Mouse (Mus musculus) cerebellum, postnatal 10 days (tissue): Measurements from ENCODE around the gene Agrn.
A peak's percentile ranks its signal among the peaks of the same experiment; 100 is the strongest.
"Not testable (repeated sequence)": the region's sequence is repeated elsewhere in the genome, so short reads cannot be mapped to it uniquely, and the experiment has no call there.

ENCODE experiments used
- DNase-seq, 2 experiments: peaks; one replicate each; pipeline ENCODE4 v3.0.0; 2021; ENCODE audit warnings: mixed read lengths in 2 of 2

The Agrn gene

GRCm38 (mm10) chr4:156200623-156201475, 3.6 kb upstream of the Agrn start, which contains the start of gene Isg15:
TSS of gene Isg15 (minus strand) at chr4:156200818.
- DNase-seq, result no peak

DNA sequence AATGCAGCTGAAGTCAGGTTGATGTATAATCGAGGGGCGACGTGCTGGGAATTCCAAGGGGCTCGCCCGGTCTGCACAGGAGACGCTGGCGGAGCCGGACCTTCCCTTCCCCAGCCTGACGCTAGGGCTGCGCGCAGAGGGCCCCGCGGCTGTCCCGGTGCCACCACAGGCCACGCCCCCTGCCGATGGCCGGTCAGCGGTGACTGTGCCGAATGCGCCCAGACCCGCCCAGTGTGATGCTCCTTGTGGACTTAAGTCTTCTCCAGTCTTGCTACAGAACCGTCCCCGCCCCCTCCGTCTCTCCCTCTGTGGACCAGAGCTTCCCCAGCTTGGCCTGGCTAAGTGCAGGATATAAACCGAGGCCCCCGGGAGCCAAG, 529 bp upstream of the Agrn start:
- DNase-seq, result peak; percentile 93 to 94

GRCm38 (mm10) chr4:156195927-156196870, 1.1 kb downstream of the Agrn start:
- peak; percentile 68 to 79 for DNase-seq

DNA sequence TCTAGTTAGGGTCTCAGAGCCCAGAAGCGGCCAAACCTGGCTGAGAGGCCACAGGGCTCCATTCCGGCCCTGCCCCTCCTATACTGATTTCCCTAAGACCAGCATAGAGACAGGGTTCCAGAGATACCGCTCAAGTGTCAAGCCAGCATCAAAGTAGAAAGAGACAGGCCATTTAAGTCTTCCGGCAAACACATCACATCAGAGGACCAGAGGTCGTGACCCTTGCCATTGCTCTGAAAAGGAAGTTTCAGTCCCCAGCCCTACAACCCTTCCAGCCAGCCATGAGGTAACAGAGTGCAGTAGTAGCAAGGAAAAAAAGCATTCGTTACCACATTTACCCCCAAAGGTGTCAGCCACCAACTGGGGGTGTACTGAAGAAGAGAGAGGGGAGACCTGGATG, 2.9 kb downstream of the Agrn start:
- DNase-seq, result no peak

GRCm38 (mm10) chr4:156193906-156194305, 3.4 kb downstream of the Agrn start:
- DNase-seq, result no peak

DNA sequence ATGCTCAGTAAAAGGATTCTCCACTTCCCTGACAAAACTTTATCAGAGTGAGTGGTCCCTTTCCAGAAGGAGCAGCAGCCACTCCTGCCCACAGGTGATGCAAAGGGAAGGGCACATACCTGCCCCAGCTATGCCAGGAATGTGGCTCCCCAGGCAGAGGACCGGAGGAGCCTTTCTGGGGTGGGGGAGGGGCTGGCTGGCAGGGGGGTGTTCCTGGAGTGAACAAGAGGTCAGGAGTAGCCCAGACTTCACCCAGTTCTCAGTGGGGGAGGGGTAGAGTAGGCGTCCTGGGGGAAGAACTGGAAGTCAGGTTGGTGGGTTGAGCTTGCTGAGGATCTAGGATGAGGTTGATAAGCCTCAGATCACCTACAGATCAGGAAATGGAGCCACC, 4.1 kb downstream of the Agrn start:
- DNase-seq, result peak in 1 of 2 experiments; percentile 26

DNA sequence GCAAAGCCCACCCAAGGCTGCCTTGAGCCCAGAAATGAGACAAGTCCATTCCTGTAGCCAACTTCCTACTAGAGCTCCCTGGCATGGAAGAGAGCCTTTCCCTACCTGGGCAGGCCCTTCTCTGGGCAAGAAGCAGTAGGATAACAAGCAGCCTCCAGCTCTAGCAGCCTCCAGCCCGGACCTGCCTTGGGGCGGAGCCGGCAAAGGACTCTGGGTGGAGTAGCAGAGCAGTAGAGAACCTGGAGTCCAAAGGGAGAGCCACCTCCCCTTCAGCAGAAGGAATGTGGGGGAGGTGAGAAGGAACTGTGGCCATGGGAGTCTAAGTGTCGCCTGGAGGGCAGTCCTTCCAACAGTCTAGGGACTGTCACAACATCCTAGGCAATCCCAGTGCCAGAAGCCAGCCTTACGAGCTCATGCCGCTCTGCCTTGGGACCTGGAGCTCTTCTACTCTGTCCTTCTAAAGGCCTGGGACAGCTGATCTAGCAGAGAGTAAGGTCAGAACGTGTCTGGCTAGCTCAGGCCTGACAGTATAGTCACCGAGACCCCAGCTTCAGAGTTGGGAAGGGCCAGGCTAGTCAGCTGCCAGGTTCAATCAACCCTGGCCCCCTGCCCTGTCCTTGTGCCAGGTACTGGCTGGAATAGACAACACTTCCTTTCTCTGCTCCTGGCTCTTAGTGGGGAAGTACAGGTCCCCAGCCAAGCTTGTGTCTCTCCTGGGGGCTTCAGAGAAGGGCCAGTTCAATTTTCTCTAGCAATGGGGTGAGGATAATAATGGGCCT, 4.7 kb downstream of the Agrn start:
- peak; percentile 91 to 94 for DNase-seq

- DNase-seq, result peak; percentile 74 to 75
Measured at GRCm38 (mm10) chr4:156188811-156189323, 8.4 kb downstream of the Agrn start.

- no peak for DNase-seq
Measured at GRCm38 (mm10) chr4:156188162-156188810, 9.0 kb downstream of the Agrn start.

- peak; percentile 60 to 67 for DNase-seq
Measured at GRCm38 (mm10) chr4:156185950-156186850, 11.1 kb downstream of the Agrn start.

DNA sequence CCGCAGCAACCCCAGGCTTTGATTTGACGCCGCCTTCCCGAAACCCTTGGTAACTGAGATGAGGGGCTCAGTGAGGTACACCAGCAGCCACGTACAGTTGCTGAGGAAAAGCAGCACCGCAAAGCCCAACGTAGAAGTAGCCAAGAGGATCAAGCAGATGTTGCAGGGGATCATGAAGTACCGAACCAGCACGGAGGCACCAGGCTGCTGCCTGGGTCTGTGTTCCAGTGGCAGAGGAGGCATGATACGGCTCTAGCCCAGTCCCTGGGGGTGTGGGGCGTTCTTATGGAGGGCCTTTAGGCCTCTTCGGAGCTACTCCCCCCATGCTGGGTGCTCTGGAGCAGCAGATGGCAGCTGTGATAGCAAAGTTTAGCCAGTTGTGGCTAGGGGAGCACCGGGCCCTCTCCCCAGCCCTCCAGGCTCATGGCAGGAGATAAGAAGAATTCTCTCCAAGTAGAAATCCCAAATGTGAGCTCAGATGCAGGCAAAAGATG, 11.8 kb downstream of the Agrn start:
- DNase-seq, result peak; percentile 31 to 39

DNA sequence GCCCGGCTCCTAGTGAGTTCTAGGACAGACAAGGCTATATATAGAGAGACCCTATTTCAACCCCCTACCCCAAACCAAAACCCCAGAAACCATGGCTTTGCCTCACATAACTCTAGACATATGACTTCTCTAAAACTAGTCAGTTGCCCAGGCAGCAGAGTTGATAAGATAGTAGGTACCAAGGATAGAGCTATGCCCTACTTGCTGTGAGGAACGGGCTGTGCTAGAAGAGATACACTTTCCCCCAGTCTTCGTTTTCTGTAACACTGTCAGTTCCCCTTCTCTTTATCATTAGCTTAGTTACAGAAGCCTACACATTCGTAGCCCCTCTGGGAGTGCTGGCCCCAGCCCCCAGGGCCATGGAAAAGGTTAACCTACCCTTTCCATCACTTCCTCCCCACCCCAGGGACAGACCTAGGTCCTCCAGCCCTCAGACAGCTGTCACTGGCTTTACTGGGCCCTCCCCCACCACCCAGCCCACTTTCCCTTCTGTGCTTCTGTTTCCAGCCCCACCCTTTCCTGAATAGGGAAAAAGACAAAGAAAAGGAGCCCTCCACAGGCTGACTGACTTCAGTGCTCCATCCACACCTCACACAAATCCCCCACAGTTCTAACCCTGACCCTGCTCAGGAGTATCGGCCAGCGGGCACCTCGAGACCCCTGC, 12.9 kb downstream of the Agrn start:
- peak in 1 of 2 experiments; percentile 28 for DNase-seq

GRCm38 (mm10) chr4:156183747-156184146, 13.5 kb downstream of the Agrn start:
- DNase-seq, result no peak

DNA sequence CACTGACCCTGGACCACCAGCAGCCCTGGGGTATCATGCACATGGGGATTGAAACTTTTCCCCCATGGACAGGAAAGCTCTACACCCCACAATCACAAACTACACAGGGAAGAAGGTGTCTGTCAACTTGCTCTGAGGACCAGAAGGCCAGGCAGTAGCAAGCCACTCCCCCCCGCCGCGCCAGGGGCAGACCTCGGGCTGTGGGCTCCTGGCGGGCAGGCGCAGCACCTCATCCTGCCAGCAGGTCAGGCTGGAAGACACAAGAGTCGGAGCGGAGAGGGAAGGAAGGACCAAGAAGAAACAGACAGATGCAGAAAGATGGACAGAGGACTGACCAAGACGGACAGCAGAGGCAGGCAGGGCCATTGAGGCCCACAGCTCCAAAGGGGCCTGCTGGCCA, 19.7 kb downstream of the Agrn start:
- no peak for DNase-seq

GRCm38 (mm10) chr4:156171828-156172227, 25.5 kb downstream of the Agrn start:
- DNase-seq, result no peak

DNA sequence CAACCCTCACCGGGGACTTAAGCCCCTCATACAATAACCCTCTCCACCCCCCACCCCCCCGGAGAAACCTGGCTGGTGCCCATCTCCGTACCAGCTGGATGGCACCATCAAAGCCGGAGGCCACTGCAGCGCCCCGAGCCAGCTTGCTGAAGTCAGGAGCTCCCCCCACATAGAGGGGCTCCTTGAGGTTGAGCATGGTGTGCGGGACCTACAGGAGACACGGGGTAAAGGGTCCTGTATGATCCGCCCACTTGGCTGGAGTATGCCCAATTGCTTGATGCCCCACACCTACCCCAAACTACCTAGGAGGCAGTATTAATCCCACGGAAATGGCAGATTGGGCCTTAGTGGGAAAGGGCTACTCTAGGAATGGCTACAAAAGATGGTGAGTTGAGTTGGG, 28.2 kb downstream of the Agrn start:
- no peak for DNase-seq

DNA sequence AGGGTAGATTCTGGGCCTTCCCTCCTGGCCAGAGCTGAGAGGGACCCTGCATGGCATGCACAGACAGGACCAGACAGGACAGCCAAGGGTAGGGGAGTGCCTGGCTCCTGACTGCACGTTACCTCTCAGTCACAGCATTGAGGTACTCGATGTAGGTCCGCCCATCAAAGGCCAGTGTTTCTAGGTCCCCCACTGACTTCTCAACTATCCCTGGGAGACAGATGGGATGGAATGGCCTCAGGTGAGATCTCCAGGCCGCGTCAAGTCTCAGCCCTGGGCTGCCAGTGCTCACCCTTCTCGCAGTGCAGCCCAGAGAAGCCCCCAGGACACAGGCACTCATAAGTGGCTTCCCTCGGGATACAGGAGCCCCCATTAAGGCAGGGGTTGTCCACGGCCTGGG, 28.7 kb downstream of the Agrn start:
- DNase-seq, result no peak

- no peak for DNase-seq
Measured at GRCm38 (mm10) chr4:156166477-156166876, 30.8 kb downstream of the Agrn start.

DNA sequence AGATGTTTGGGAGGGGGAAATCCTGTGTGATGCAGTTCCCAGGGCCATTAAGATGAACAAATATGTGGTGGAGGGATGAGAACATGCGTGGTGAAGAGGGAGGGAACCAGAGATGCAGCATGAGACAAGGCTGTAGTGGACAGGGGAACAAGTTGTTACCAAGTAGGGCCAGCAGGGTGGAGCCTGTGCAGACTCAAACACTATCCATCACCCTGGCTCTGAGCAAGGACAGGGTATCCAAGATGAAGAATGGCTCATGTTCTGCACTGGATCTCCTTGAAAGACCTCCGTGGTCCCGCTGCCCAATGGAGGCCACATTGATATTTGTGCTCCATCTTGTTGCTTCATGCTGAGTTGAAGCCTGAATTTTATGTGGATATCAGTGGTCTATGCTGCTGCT, 42.5 kb downstream of the Agrn start:
- no peak for DNase-seq

- not testable (repeated sequence) for DNase-seq
Measured at GRCm38 (mm10) chr4:156150887-156151286, 46.4 kb downstream of the Agrn start.
